Mouse (Mus musculus): Measurements from ENCODE around the gene Cln3. TPM values are rescaled to one million over a fixed set of nuclear protein-coding genes. Genes with fewer than 3 reads are reported as not detected.

Cln3 gene
- polyA plus RNA-seq, 1 experiment, result 269 TPM

GRCm38 (mm10) chr7:126566094-126566765 lies 19.4 kb downstream of the Cln3 start, which contains the start of gene Eif3c:
Gene Eif3c, minus strand, starts transcription at chr7:126566411.
- H3K4me1 ChIP-seq (ENCODE audit: control insufficient read depth, insufficient read depth, low read length), result no peaks in the 10 kb centered on the region
- H3K4me3 ChIP-seq (replicated peaks; ENCODE audit: control insufficient read depth, low read depth, low read length), result peak within 1 kb of the TSS; percentile 99
- under 1% methylated on average over 46 of the region's 46 CpGs for WGBS
- peak; percentile 57; the same call in 1 of the 2 replicates for TF ChIP-seq POLR2A (IDR thresholded peaks at IDR 0.05; ENCODE audit: borderline replicate concordance, control insufficient read depth, low read depth, low read length)
- TF ChIP-seq CTCF (IDR thresholded peaks at IDR 0.05; ENCODE audit: control insufficient read depth, insufficient read depth, low read length), result no peak
- peak within 1 kb of the TSS; percentile 64 for H3K27ac ChIP-seq (ENCODE audit: control insufficient read depth, insufficient read depth, low read depth, low read length, poor library complexity)

- no peak for TF ChIP-seq CTCF (IDR thresholded peaks at IDR 0.05; ENCODE audit: control insufficient read depth, insufficient read depth, low read length)
- TF ChIP-seq POLR2A (IDR thresholded peaks at IDR 0.05; ENCODE audit: borderline replicate concordance, control insufficient read depth, low read depth, low read length), result no peak
- Histone ChIP-seq H3K27ac (ENCODE audit: control insufficient read depth, insufficient read depth, low read depth, low read length, poor library complexity) (peak overlapping the region; percentile 64), H3K4me1 (ENCODE audit: control insufficient read depth, insufficient read depth, low read length) (no peaks in the 10 kb centered on the region), H3K4me3 (replicated peaks; ENCODE audit: control insufficient read depth, low read depth, low read length) (peak overlapping the region; percentile 99)
- WGBS, result under 1% methylated on average over 28 of the region's 28 CpGs
These were observed 19.9 kb downstream of the Cln3 start for GRCm38 (mm10) chr7:126565693-126566092.

GRCm38 (mm10) chr7:126556635-126557034 lies 29.0 kb downstream of the Cln3 start:
- Histone ChIP-seq H3K4me3 (replicated peaks; ENCODE audit: control insufficient read depth, low read depth, low read length) (no peak overlapping the region), H3K27ac (ENCODE audit: control insufficient read depth, insufficient read depth, low read depth, low read length, poor library complexity) (no peak overlapping the region), H3K4me1 (ENCODE audit: control insufficient read depth, insufficient read depth, low read length) (no peaks in the 10 kb centered on the region)
- 93% methylated on average over 5 of the region's 5 CpGs for WGBS
- TF ChIP-seq POLR2A (IDR thresholded peaks at IDR 0.05; ENCODE audit: borderline replicate concordance, control insufficient read depth, low read depth, low read length) (no peak), CTCF (IDR thresholded peaks at IDR 0.05; ENCODE audit: control insufficient read depth, insufficient read depth, low read length) (no peak)

GRCm38 (mm10) chr7:126554796-126555195 lies 30.8 kb downstream of the Cln3 start:
- Histone ChIP-seq H3K4me3 (replicated peaks; ENCODE audit: control insufficient read depth, low read depth, low read length) (no peak overlapping the region), H3K4me1 (ENCODE audit: control insufficient read depth, insufficient read depth, low read length) (no peaks in the 10 kb centered on the region), H3K27ac (ENCODE audit: control insufficient read depth, insufficient read depth, low read depth, low read length, poor library complexity) (no peak overlapping the region)
- no peak for TF ChIP-seq POLR2A (IDR thresholded peaks at IDR 0.05; ENCODE audit: borderline replicate concordance, control insufficient read depth, low read depth, low read length)
- TF ChIP-seq CTCF (IDR thresholded peaks at IDR 0.05; ENCODE audit: control insufficient read depth, insufficient read depth, low read length), result peak; percentile 42
- WGBS, result 90% methylated on average over 1 of the region's 1 CpGs

- Histone ChIP-seq H3K27ac (ENCODE audit: control insufficient read depth, insufficient read depth, low read depth, low read length, poor library complexity) (no peak overlapping the region), H3K4me3 (replicated peaks; ENCODE audit: control insufficient read depth, low read depth, low read length) (no peak overlapping the region), H3K4me1 (ENCODE audit: control insufficient read depth, insufficient read depth, low read length) (no peaks in the 10 kb centered on the region)
- WGBS, result 75% methylated on average over 2 of the region's 2 CpGs
- no peak for TF ChIP-seq CTCF (IDR thresholded peaks at IDR 0.05; ENCODE audit: control insufficient read depth, insufficient read depth, low read length)
- TF ChIP-seq POLR2A (IDR thresholded peaks at IDR 0.05; ENCODE audit: borderline replicate concordance, control insufficient read depth, low read depth, low read length), result no peak
These were observed 40.0 kb downstream of the Cln3 start for GRCm38 (mm10) chr7:126545631-126546030.

- 66% methylated on average over 1 of the region's 1 CpGs for WGBS
- no peak for TF ChIP-seq CTCF (IDR thresholded peaks at IDR 0.05; ENCODE audit: control insufficient read depth, insufficient read depth, low read length)
- no peak for TF ChIP-seq POLR2A (IDR thresholded peaks at IDR 0.05; ENCODE audit: borderline replicate concordance, control insufficient read depth, low read depth, low read length)
- no peak overlapping the region for H3K4me3 ChIP-seq (replicated peaks; ENCODE audit: control insufficient read depth, low read depth, low read length)
- H3K4me1 ChIP-seq (ENCODE audit: control insufficient read depth, insufficient read depth, low read length), result no peaks in the 10 kb centered on the region
- no peak overlapping the region for H3K27ac ChIP-seq (ENCODE audit: control insufficient read depth, insufficient read depth, low read depth, low read length, poor library complexity)
These were observed 44.0 kb downstream of the Cln3 start for GRCm38 (mm10) chr7:126541661-126542060.

GRCm38 (mm10) chr7:126537820-126538585 lies 47.6 kb downstream of the Cln3 start:
- peak; percentile 32; the same call in 1 of the 2 replicates for TF ChIP-seq CTCF (IDR thresholded peaks at IDR 0.05; ENCODE audit: control insufficient read depth, insufficient read depth, low read length)
- no peak for TF ChIP-seq POLR2A (IDR thresholded peaks at IDR 0.05; ENCODE audit: borderline replicate concordance, control insufficient read depth, low read depth, low read length)
- WGBS, result 58% methylated on average over 5 of the region's 5 CpGs
- H3K4me1 ChIP-seq (ENCODE audit: control insufficient read depth, insufficient read depth, low read length), result no peaks in the 10 kb centered on the region
- H3K27ac ChIP-seq (ENCODE audit: control insufficient read depth, insufficient read depth, low read depth, low read length, poor library complexity), result no peak overlapping the region
- H3K4me3 ChIP-seq (replicated peaks; ENCODE audit: control insufficient read depth, low read depth, low read length), result no peak overlapping the region

GRCm38 (mm10) chr7:126536466-126536865 lies 49.2 kb downstream of the Cln3 start:
- TF ChIP-seq CTCF (IDR thresholded peaks at IDR 0.05; ENCODE audit: control insufficient read depth, insufficient read depth, low read length) (no peak), POLR2A (IDR thresholded peaks at IDR 0.05; ENCODE audit: borderline replicate concordance, control insufficient read depth, low read depth, low read length) (no peak)
- Histone ChIP-seq H3K4me3 (replicated peaks; ENCODE audit: control insufficient read depth, low read depth, low read length) (no peak overlapping the region), H3K27ac (ENCODE audit: control insufficient read depth, insufficient read depth, low read depth, low read length, poor library complexity) (no peak overlapping the region), H3K4me1 (ENCODE audit: control insufficient read depth, insufficient read depth, low read length) (no peaks in the 10 kb centered on the region)
- 78% methylated on average over 9 of the region's 9 CpGs for WGBS
